Mouse (Mus musculus): ENCODE data around the gene Casr. TPM values are rescaled to one million over a fixed set of nuclear protein-coding genes. Genes with fewer than 3 reads are reported as not detected.

Gene Casr
- not detected for polyA plus RNA-seq (2014; fragmentation: Illumina TruSeq; extraction: RNeasy Lipid Tissue Mini Kit (QIAGEN cat#74804); ENCODE audit: insufficient read depth, low read depth, low replicate concordance)

DNA sequence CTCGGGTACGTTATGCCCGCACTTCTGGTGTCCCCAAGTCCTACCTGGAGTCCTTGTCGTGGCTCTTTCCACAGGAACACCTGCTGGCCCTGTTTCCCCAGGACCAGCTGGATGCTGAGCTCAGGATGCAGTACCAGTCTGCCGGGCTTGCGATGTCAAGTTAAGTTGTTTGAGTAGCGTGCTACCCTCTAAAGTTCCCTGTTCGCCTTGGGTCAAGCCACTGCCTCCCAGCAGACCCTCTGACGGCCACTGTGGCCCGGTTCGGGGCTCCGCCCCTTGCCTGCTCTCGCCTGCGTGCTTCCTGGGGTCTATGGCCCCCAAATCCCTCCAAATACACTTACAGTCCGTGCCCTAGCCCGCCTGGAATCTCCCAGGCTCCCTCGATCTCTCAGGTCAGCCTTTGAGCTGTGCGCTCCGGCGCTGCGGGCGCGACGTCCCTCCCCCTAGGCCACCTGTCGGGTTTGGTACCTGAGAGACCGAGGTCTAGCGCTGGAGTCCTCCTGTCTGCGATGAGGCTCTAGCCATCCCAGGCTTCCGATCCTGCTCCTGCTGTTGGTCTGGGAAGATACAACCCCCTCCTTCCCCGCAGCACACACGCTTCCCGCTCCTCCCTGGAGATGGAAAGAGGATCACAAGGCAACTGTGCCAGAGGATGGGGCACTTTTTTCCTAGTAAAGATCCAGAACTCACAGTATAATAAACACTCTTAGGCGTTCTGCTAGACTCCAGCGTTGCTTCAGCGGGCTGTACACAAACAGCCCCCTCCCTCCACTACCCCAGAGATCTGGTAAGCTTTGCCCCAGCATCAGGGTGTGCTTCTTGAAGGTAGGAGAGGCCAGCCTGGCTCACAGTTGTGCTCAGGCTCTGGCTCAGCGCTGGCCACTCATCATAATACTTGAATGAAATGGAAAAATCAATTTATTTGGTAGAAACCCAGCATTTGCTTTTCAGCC is at the start of gene Casr:
Gene Casr (minus strand): TSS at position 756 of the 953 bp plus-strand sequence.

DNA sequence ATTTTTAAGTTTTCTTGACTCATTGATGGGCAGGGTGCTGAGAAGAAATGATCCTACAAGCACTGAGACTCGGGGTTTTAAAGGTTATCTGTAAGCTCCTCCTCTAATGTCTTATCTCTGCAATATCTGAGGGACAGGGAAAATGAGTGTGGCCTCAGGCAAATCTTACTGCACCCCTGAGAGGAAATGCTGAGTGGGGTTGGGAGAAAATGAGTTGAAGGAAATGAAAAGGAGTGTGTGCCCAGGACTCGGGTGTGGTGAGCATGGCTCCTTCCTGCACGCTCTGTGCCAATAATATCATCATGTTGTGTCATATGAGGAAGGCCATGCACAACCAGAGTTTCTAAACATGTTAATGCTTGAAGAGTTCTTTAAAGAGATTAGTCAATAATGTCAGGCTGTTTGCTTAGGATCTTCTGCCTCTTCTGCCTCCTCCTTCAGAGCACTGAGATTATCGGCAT is 106.6 kb downstream of the Casr start, which contains the start of gene Stfa3:
Gene Stfa3 (minus strand): TSS at position 51 of the 461 bp plus-strand sequence.

Other genes with a start within 250 kb of the Casr start
- not detected for gene BC117090, start 227.8 kb downstream of the Casr start, polyA plus RNA-seq (2014; fragmentation: Illumina TruSeq; extraction: RNeasy Lipid Tissue Mini Kit (QIAGEN cat#74804); ENCODE audit: insufficient read depth, low read depth, low replicate concordance)
- not detected for gene BC100530, start 194.4 kb downstream of the Casr start, polyA plus RNA-seq (2014; fragmentation: Illumina TruSeq; extraction: RNeasy Lipid Tissue Mini Kit (QIAGEN cat#74804); ENCODE audit: insufficient read depth, low read depth, low replicate concordance)
- not detected for gene Stfa2, start 153.7 kb downstream of the Casr start, polyA plus RNA-seq (2014; fragmentation: Illumina TruSeq; extraction: RNeasy Lipid Tissue Mini Kit (QIAGEN cat#74804); ENCODE audit: insufficient read depth, low read depth, low replicate concordance)
- not detected for gene Stfa3, start 106.7 kb downstream of the Casr start, polyA plus RNA-seq (2014; fragmentation: Illumina TruSeq; extraction: RNeasy Lipid Tissue Mini Kit (QIAGEN cat#74804); ENCODE audit: insufficient read depth, low read depth, low replicate concordance)
- 4.6 TPM for gene Cd86, start 103.9 kb upstream of the Casr start, polyA plus RNA-seq (2014; fragmentation: Illumina TruSeq; extraction: RNeasy Lipid Tissue Mini Kit (QIAGEN cat#74804); ENCODE audit: insufficient read depth, low read depth, low replicate concordance)
- gene Ildr1, start 131.8 kb upstream of the Casr start, polyA plus RNA-seq (2014; fragmentation: Illumina TruSeq; extraction: RNeasy Lipid Tissue Mini Kit (QIAGEN cat#74804); ENCODE audit: insufficient read depth, low read depth, low replicate concordance) = 4.8 TPM
- gene Slc15a2, start 222.8 kb upstream of the Casr start, polyA plus RNA-seq (2014; fragmentation: Illumina TruSeq; extraction: RNeasy Lipid Tissue Mini Kit (QIAGEN cat#74804); ENCODE audit: insufficient read depth, low read depth, low replicate concordance) = 28.6 TPM